Mouse (Mus musculus) lung, postnatal 0 days (tissue): ENCODE results near the gene Rgs3.

Experiments used
- CTCF ChIP-seq: IDR thresholded peaks from 2 replicates; pipeline ENCODE4 v1.5.1; 2016; ENCODE audit warnings: antibody characterized with exemption, mild to moderate bottlenecking
- EP300 ChIP-seq: IDR thresholded peaks from 2 replicates; pipeline ENCODE4 v1.6.1; 2016; ENCODE audit warnings: antibody characterized with exemption, mild to moderate bottlenecking, control low read depth

DNA sequence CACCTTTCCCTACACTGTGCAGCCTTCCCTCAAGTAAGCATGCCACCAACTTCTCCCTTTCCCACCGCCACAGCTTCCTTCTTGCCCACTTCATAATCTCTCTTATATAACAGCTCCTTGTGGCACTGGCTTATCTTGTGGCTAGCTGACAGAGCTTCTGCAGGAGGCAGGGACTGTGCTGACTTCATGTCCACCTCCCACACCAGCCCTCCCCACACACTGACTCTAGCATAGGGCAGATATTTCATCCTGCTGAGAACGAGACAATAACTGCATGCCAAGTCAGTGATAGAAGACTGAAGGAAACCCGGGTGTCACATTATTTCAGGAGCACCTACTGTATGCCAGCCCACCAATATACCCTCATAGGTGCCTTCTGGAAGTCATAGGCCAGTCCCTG, 44.2 kb upstream of the Rgs3 start:
- TF ChIP-seq EP300 (no peak), CTCF (no peak)
